Mouse (Mus musculus) kidney, embryonic 14.5 days (tissue): ENCODE measurements around the gene Gramd1b. TPM values are rescaled to one million over a fixed set of nuclear protein-coding genes. Genes with fewer than 3 reads are reported as not detected.

Source experiments
- ATAC-seq: fragments of 200-750 bp; cut with Nextera tagmentation; 2 replicates; pipeline ENCODE4 v1.8.0; 2017; ENCODE audit warnings: moderate number of reproducible peaks, mild to moderate bottlenecking, moderate TSS enrichment, moderate library complexity; ENCODE audit not compliant: low FRiP score, low TSS enrichment
- H3K27ac ChIP-seq: fragments of 300-500 bp; sonication (generic); 2 replicates; pipeline ENCODE4 v1.5.1; 2014; ENCODE audit warnings: low read depth, mild to moderate bottlenecking, low read length, moderate library complexity, mixed read lengths
- H3K27me3 ChIP-seq: fragments of 300-500 bp; sonication (generic); 2 replicates; pipeline ENCODE4 v1.6.1; 2014; ENCODE audit warnings: mild to moderate bottlenecking, low read length; ENCODE audit not compliant: control insufficient read depth, insufficient read depth
- H3K36me3 ChIP-seq: fragments of 300-500 bp; sonication (generic); 2 replicates; pipeline ENCODE4 v1.6.1; 2014; ENCODE audit warnings: low read length, mixed read lengths; ENCODE audit not compliant: control insufficient read depth, insufficient read depth
- H3K4me1 ChIP-seq: fragments of 300-500 bp; sonication (generic); 2 replicates; pipeline ENCODE4 v1.6.1; 2014; ENCODE audit warnings: low read length, mixed read lengths; ENCODE audit not compliant: control insufficient read depth, insufficient read depth
- H3K4me2 ChIP-seq: fragments of 300-500 bp; sonication (generic); replicated peaks from 2 replicates; pipeline ENCODE4 v1.6.1; 2014; ENCODE audit warnings: low read depth, mild to moderate bottlenecking, low read length
- H3K4me3 ChIP-seq: fragments of 300-500 bp; sonication (generic); 2 replicates; pipeline ENCODE4 v1.5.1; 2014; ENCODE audit warnings: mild to moderate bottlenecking, low read length
- H3K9ac ChIP-seq: fragments of 300-500 bp; sonication (generic); 2 replicates; pipeline ENCODE4 v1.6.1; 2014; ENCODE audit warnings: low read depth, mild to moderate bottlenecking, low read length, moderate library complexity
- H3K9me3 ChIP-seq: fragments of 300-500 bp; sonication (generic); 2 replicates; pipeline ENCODE4 v1.6.1; 2016; ENCODE audit warnings: low read length; ENCODE audit not compliant: control insufficient read depth
- WGBS: fragments of 180-500 bp; shearing (Covaris S2); extraction: QIAGEN DNeasy Blood & Tissue Kit; methylation state at CpG from one replicate; pipeline ENCODE4 v1.1.7; 2014; 5-methylcytosine and 5-hydroxymethylcytosine counted together
- polyA plus RNA-seq: library from polyadenylated mRNA; unstranded; fragments of >200 nt; fragmentation: Nextera tagmentation; extraction: Ambion mirVana; gene quantifications from 2 replicates; pipeline ENCODE4 v1.2.1, GENCODE M21; 2014

The Gramd1b gene
- polyA plus RNA-seq, 1 experiment from 2014 or later = 7.4 TPM

GRCm38 (mm10) chr9:40272822-40273221 is 258.4 kb downstream of the Gramd1b start:
- H3K4me3 ChIP-seq = no peak overlapping the region
- no peak overlapping the region for H3K9ac ChIP-seq
- H3K36me3 ChIP-seq = no peaks in the 10 kb centered on the region
- no peak overlapping the region for H3K27ac ChIP-seq
- H3K27me3 ChIP-seq = peaks cover 7% of the 10 kb centered on the region
- no peaks in the 10 kb centered on the region; the same call in 1 of the 2 replicates for H3K4me1 ChIP-seq
- no peaks in the 10 kb centered on the region for H3K9me3 ChIP-seq
- WGBS = 82% methylated on average over 7 of the region's 7 CpGs
- no peak for ATAC-seq
- H3K4me2 ChIP-seq = no peak overlapping the region

GRCm38 (mm10) chr9:40271075-40271474 is 260.1 kb downstream of the Gramd1b start:
- peaks cover 7% of the 10 kb centered on the region for H3K27me3 ChIP-seq
- H3K9ac ChIP-seq = no peak overlapping the region
- no peak overlapping the region for H3K27ac ChIP-seq
- H3K9me3 ChIP-seq = no peaks in the 10 kb centered on the region
- ATAC-seq = no peak
- no peak overlapping the region for H3K4me2 ChIP-seq
- no peaks in the 10 kb centered on the region; the same call in 1 of the 2 replicates for H3K4me1 ChIP-seq
- H3K4me3 ChIP-seq = no peak overlapping the region
- WGBS = 75% methylated on average over 3 of the region's 3 CpGs
- no peaks in the 10 kb centered on the region for H3K36me3 ChIP-seq

GRCm38 (mm10) chr9:40269880-40270279 is 261.3 kb downstream of the Gramd1b start:
- Histone ChIP-seq H3K27ac (no peak overlapping the region), H3K4me2 (no peak overlapping the region), H3K4me3 (peak overlapping the region; percentile 11; the same call in 1 of the 2 replicates), H3K4me1 (no peaks in the 10 kb centered on the region; the same call in 1 of the 2 replicates), H3K9ac (no peak overlapping the region), H3K9me3 (no peaks in the 10 kb centered on the region), H3K36me3 (no peaks in the 10 kb centered on the region), H3K27me3 (peaks cover 7% of the 10 kb centered on the region)
- ATAC-seq = no peak
- WGBS = 27% methylated on average over 8 of the region's 8 CpGs

GRCm38 (mm10) chr9:40269103-40269861 is 261.9 kb downstream of the Gramd1b start, which contains the start of gene Scn3b:
Scn3b (plus strand) TSS chr9:40269217.
- ATAC-seq = peak; percentile 87

GRCm38 (mm10) chr9:40268748-40269102 is 262.5 kb downstream of the Gramd1b start:
- Histone ChIP-seq H3K9me3 (no peaks in the 10 kb centered on the region), H3K4me2 (peak overlapping the region; percentile 46), H3K4me1 (no peaks in the 10 kb centered on the region; the same call in 1 of the 2 replicates), H3K4me3 (peak overlapping the region; percentile 31; the same call in 1 of the 2 replicates), H3K9ac (no peak overlapping the region), H3K27me3 (peaks cover 7% of the 10 kb centered on the region), H3K27ac (no peak overlapping the region), H3K36me3 (no peaks in the 10 kb centered on the region)
- ATAC-seq = peak; percentile 70; the same call in 1 of the 2 replicates
- WGBS = 3% methylated on average over 4 of the region's 4 CpGs

More at GRCm38 (mm10) chr9:40269103-40269861, 261.9 kb downstream of the Gramd1b start, which contains the start of gene Scn3b:
- Histone ChIP-seq H3K9ac (no peak within 1 kb of the TSS), H3K4me2 (peak within 1 kb of the TSS; percentile 46), H3K4me3 (peak within 1 kb of the TSS; percentile 31; the same call in 1 of the 2 replicates), H3K4me1 (no peaks in the 10 kb centered on the region; the same call in 1 of the 2 replicates), H3K27ac (no peak within 1 kb of the TSS), H3K36me3 (no peaks in the 10 kb centered on the region), H3K9me3 (no peaks in the 10 kb centered on the region), H3K27me3 (peaks cover 7% of the 10 kb centered on the region)
- 1% methylated on average over 42 of the region's 42 CpGs for WGBS

GRCm38 (mm10) chr9:40268040-40268747 is 263.0 kb downstream of the Gramd1b start:
- peaks cover 7% of the 10 kb centered on the region for H3K27me3 ChIP-seq
- H3K9ac ChIP-seq = no peak overlapping the region
- no peaks in the 10 kb centered on the region for H3K9me3 ChIP-seq
- WGBS = 15% methylated on average over 21 of the region's 21 CpGs
- H3K4me3 ChIP-seq = no peak overlapping the region
- no peaks in the 10 kb centered on the region; the same call in 1 of the 2 replicates for H3K4me1 ChIP-seq
- no peak overlapping the region for H3K4me2 ChIP-seq
- no peak for ATAC-seq
- no peak overlapping the region for H3K27ac ChIP-seq
- no peaks in the 10 kb centered on the region for H3K36me3 ChIP-seq

GRCm38 (mm10) chr9:40263874-40264273 is 267.3 kb downstream of the Gramd1b start:
- ATAC-seq = no peak
- H3K4me1 ChIP-seq = no peaks in the 10 kb centered on the region; the same call in 1 of the 2 replicates
- peaks cover 4% of the 10 kb centered on the region for H3K27me3 ChIP-seq
- no peak overlapping the region for H3K9ac ChIP-seq
- H3K27ac ChIP-seq = no peak overlapping the region
- H3K4me2 ChIP-seq = no peak overlapping the region
- WGBS = 68% methylated on average over 6 of the region's 6 CpGs
- no peaks in the 10 kb centered on the region for H3K36me3 ChIP-seq
- no peak overlapping the region for H3K4me3 ChIP-seq
- H3K9me3 ChIP-seq = no peaks in the 10 kb centered on the region

GRCm38 (mm10) chr9:40252459-40252858 is 278.7 kb downstream of the Gramd1b start:
- H3K4me2 ChIP-seq = no peak overlapping the region
- no peaks in the 10 kb centered on the region for H3K4me1 ChIP-seq
- H3K27me3 ChIP-seq = no peaks in the 10 kb centered on the region
- H3K27ac ChIP-seq = no peak overlapping the region
- ATAC-seq = no peak
- no peak overlapping the region for H3K4me3 ChIP-seq
- 55% methylated on average over 3 of the region's 3 CpGs for WGBS
- no peak overlapping the region for H3K9ac ChIP-seq
- no peaks in the 10 kb centered on the region for H3K36me3 ChIP-seq
- peaks cover 3% of the 10 kb centered on the region; the same call in 1 of the 2 replicates for H3K9me3 ChIP-seq

GRCm38 (mm10) chr9:40249106-40249505 is 282.1 kb downstream of the Gramd1b start:
- 86% methylated on average over 1 of the region's 1 CpGs for WGBS
- Histone ChIP-seq H3K27ac (no peak overlapping the region), H3K4me3 (no peak overlapping the region), H3K27me3 (no peaks in the 10 kb centered on the region), H3K9ac (no peak overlapping the region), H3K9me3 (peaks cover 3% of the 10 kb centered on the region; the same call in 1 of the 2 replicates), H3K4me1 (no peaks in the 10 kb centered on the region), H3K4me2 (no peak overlapping the region), H3K36me3 (no peaks in the 10 kb centered on the region)
- ATAC-seq = no peak
